Mouse (Mus musculus) adrenal gland (tissue): ENCODE measurements around the gene Cab39.
"Not testable (repeated sequence)": the region's sequence is repeated elsewhere in the genome, so short reads cannot be mapped to it uniquely, and the experiment has no call there.

Experiments
- intact Hi-C: fragments of 180-260 bp; cut with DNase I; formaldehyde crosslinking; loops from one replicate; pipeline ENCODE4 v1.15.1; 2025

The Cab39 gene

GRCm38 (mm10) chr1:85779428-85780180 lies 13.6 kb upstream of the Cab39 start:
- intact Hi-C loops, result no loop called here

GRCm38 (mm10) chr1:85790565-85790964 lies 2.7 kb upstream of the Cab39 start:
- intact Hi-C loops, result loop anchor here (5.0 kb wide), 1 partner anchor 52 kb away; no protein-coding TSS in a partner anchor

GRCm38 (mm10) chr1:85791476-85791875 lies 1.8 kb upstream of the Cab39 start:
- intact Hi-C loops, result loop anchor here (5.0 kb wide), 1 partner anchor 51 kb away; no protein-coding TSS in a partner anchor

GRCm38 (mm10) chr1:85794106-85794771 lies 998 bp downstream of the Cab39 start:
- intact Hi-C loops, result loop anchor here (5.0 kb wide), 1 partner anchor 48 kb away; no protein-coding TSS in a partner anchor

- intact Hi-C loops, result no loop called here
Observed at GRCm38 (mm10) chr1:85795196-85795595, 2.0 kb downstream of the Cab39 start.

- intact Hi-C loops, result no loop called here
Observed at GRCm38 (mm10) chr1:85799776-85800175, 6.5 kb downstream of the Cab39 start.

- intact Hi-C loops, result no loop called here
Observed at GRCm38 (mm10) chr1:85802517-85802916, 9.3 kb downstream of the Cab39 start.

GRCm38 (mm10) chr1:85804551-85804950 lies 11.3 kb downstream of the Cab39 start:
- intact Hi-C loops, result no loop called here

GRCm38 (mm10) chr1:85809256-85809655 lies 16.0 kb downstream of the Cab39 start:
- intact Hi-C loops, result no loop called here

GRCm38 (mm10) chr1:85810343-85810742 lies 17.1 kb downstream of the Cab39 start:
- intact Hi-C loops, result no loop called here

- intact Hi-C loops, result no loop called here
Observed at GRCm38 (mm10) chr1:85810787-85811186, 17.5 kb downstream of the Cab39 start.

GRCm38 (mm10) chr1:85814213-85814612 lies 21.0 kb downstream of the Cab39 start:
- intact Hi-C loops, result not testable (repeated sequence)

- intact Hi-C loops, result no loop called here
Observed at GRCm38 (mm10) chr1:85818121-85818520, 24.9 kb downstream of the Cab39 start.

GRCm38 (mm10) chr1:85819695-85820094 lies 26.5 kb downstream of the Cab39 start:
- intact Hi-C loops, result no loop called here

- intact Hi-C loops, result no loop called here
Observed at GRCm38 (mm10) chr1:85822239-85822638, 29.0 kb downstream of the Cab39 start.

GRCm38 (mm10) chr1:85824905-85825304 lies 31.7 kb downstream of the Cab39 start:
- intact Hi-C loops, result no loop called here

- intact Hi-C loops, result no loop called here
Observed at GRCm38 (mm10) chr1:85827166-85827565, 33.9 kb downstream of the Cab39 start.

GRCm38 (mm10) chr1:85829016-85829415 lies 35.8 kb downstream of the Cab39 start:
- intact Hi-C loops, result no loop called here

GRCm38 (mm10) chr1:85838056-85838455 lies 44.8 kb downstream of the Cab39 start:
- intact Hi-C loops, result no loop called here

- intact Hi-C loops, result no loop called here
Observed at GRCm38 (mm10) chr1:85839356-85839755, 46.1 kb downstream of the Cab39 start.

GRCm38 (mm10) chr1:85839790-85840189 lies 46.5 kb downstream of the Cab39 start:
- intact Hi-C loops, result loop anchor here (5.0 kb wide), 2 partner anchors 47 to 102 kb away; partner anchors contain the start of gene Cab39

GRCm38 (mm10) chr1:85840421-85840820 lies 47.2 kb downstream of the Cab39 start:
- intact Hi-C loops, result loop anchor here (5.0 kb wide), 2 partner anchors 48 to 103 kb away; partner anchors contain the start of gene Cab39
